Comparison of ENCODE assay signal across 7 mouse cellular contexts in the genomic region with DNA sequence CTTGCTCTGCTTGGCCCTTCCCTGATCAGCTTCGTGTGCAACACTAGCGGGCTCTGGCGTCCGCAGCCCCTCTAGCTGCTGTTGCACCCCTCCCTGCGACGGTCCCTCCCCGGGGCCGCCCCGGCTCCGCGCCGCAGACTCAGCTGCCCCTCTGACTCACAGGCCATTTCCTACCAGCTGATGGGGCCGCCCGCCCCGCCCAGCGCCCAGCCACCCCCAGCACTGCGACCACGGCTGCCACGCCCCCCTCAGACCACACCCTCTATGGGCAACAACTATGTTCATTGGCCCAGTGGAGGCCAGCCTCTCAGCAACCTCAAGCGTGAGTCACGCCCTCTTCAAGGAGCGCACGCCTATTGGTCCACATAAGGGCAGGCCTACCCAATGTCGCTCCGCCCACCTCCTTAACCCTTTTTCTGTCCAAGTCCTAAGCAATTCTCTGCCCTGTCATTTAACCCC. TPM values are rescaled to one million over a fixed set of nuclear protein-coding genes. Genes with fewer than 3 reads are reported as not detected.
DNase-seq lines count a peak whose midpoint lies in the region; ATAC-seq lines count a peak whose summit lies in the region.

No protein-coding gene starts in this region.

- under 1% methylated on average over 24 of the region's 25 CpGs for WGBS in intestine, embryonic 16.5 days
- WGBS in midbrain, embryonic 11.5 days, result 0% methylated on average over 25 of the region's 25 CpGs

- peak overlapping the region; percentile 84 for H3K4me2 ChIP-seq in intestine, embryonic 16.5 days (ENCODE audit: low read depth, low read length)
- H3K4me2 ChIP-seq in midbrain, embryonic 11.5 days, result peak overlapping the region; percentile 78

- H3K27me3 ChIP-seq in intestine, embryonic 16.5 days (replicated peaks; ENCODE audit: control insufficient read depth, insufficient read depth, low read length), result no peaks in the 10 kb centered on the region
- no peaks in the 10 kb centered on the region for H3K27me3 ChIP-seq in midbrain, embryonic 11.5 days (ENCODE audit: control insufficient read depth, insufficient read depth, low read length)

- no peaks in the 10 kb centered on the region for H3K9me3 ChIP-seq in intestine, embryonic 16.5 days (ENCODE audit: control insufficient read depth, low read length)
- H3K9me3 ChIP-seq in midbrain, embryonic 11.5 days (ENCODE audit: control insufficient read depth, low read length), result no peaks in the 10 kb centered on the region

- H3K9ac ChIP-seq in intestine, embryonic 16.5 days (ENCODE audit: low read depth, low read length), result peak overlapping the region; percentile 75
- peak overlapping the region; percentile 76 for H3K9ac ChIP-seq in midbrain, embryonic 11.5 days (ENCODE audit: low read length)

- peak overlapping the region; percentile 71 for H3K4me3 ChIP-seq in intestine, embryonic 16.5 days (ENCODE audit: low read length)
- peak overlapping the region; percentile 70 for H3K4me3 ChIP-seq in midbrain, embryonic 11.5 days (ENCODE audit: low read depth, low read length)

- H3K36me3 ChIP-seq in intestine, embryonic 16.5 days (ENCODE audit: control insufficient read depth, insufficient read depth, low read length), result 0 out of 2 replicates have a peak, but pooled peaks cover 3% of the 10 kb centered on the region
- H3K36me3 ChIP-seq in midbrain, embryonic 11.5 days (ENCODE audit: control insufficient read depth, insufficient read depth, low read length), result peaks cover 7% of the 10 kb centered on the region

- peak; percentile 98 for DNase-seq in adrenal gland, adult 2 months
- DNase-seq in embryo, embryonic 11.5 days (ENCODE audit: low read depth, low spot score), result peak; percentile 93
- DNase-seq in gastrocnemius, postnatal 36 days, result peak; percentile 89 to 97
- peak; percentile 91 for DNase-seq in left cerebral cortex, postnatal 36 days (ENCODE audit: low spot score in 2 of 2)
- peak; percentile 98 for DNase-seq in midbrain, embryonic 11.5 days (ENCODE audit: low spot score, missing footprints)
- DNase-seq in skeletal muscle tissue, adult 2 months (ENCODE audit: low read depth, low spot score), result peak; percentile 98

- H3K4me1 ChIP-seq in intestine, embryonic 16.5 days (ENCODE audit: control insufficient read depth, insufficient read depth, low read length), result peaks cover 34% of the 10 kb centered on the region
- H3K4me1 ChIP-seq in midbrain, embryonic 11.5 days (ENCODE audit: control insufficient read depth, insufficient read depth, low read length), result peaks cover 37% of the 10 kb centered on the region

- peak; percentile 98 for ATAC-seq in intestine, embryonic 16.5 days
- peak; percentile 92 for ATAC-seq in midbrain, embryonic 11.5 days (ENCODE audit: low FRiP score)

- intact Hi-C loops in gastrocnemius, postnatal 36 days (cut with DNase I), result no loop called here
- intact Hi-C loops in left cerebral cortex, postnatal 36 days (cut with DNase I), result loop anchor here (5.0 kb wide), 1 partner anchor 342 kb away; the partner anchor contains the start of gene Rusc2

- H3K27ac ChIP-seq in intestine, embryonic 16.5 days (ENCODE audit: low read length), result peak overlapping the region; percentile 53; the same call in 1 of the 2 replicates
- peak overlapping the region; percentile 67 for H3K27ac ChIP-seq in midbrain, embryonic 11.5 days (ENCODE audit: low read depth, low read length)

RNA-seq across cellular contexts. Expression of gene Fam214b, which starts 5.9 kb away (rescaled TPM):
- 10 to 100 TPM; 51.5 TPM for total RNA-seq in adrenal gland, adult 2 months (2021)
- 42.1 and 43.5 TPM in 2 replicates for polyA plus RNA-seq in adrenal gland, adult 2 months (2012; rRNA removed)
- 10 to 100 TPM; 22.1 to 30.6 TPM for total RNA-seq in gastrocnemius, postnatal 36 days (2021)
- 6.7 and 8.6 TPM in 2 replicates for polyA plus RNA-seq in intestine, embryonic 16.5 days (2015; fragmentation: Nextera tagmentation; extraction: Ambion mirVana)
- 10 to 100 TPM; 34.8 to 43.0 TPM for total RNA-seq in left cerebral cortex, postnatal 36 days (2021)
- polyA plus RNA-seq in midbrain, embryonic 11.5 days (2014; fragmentation: Nextera tagmentation; extraction: Ambion mirVana), result 23.3 and 24.4 TPM in 2 replicates

RNA-seq across cellular contexts. Expression of gene Stoml2, which starts 8.6 kb away (rescaled TPM):
- 100 to 1,000 TPM; 227 to 252 TPM for total RNA-seq in adrenal gland, adult 2 months (2021)
- 192 and 291 TPM in 2 replicates for polyA plus RNA-seq in adrenal gland, adult 2 months (2012; rRNA removed)
- total RNA-seq in gastrocnemius, postnatal 36 days (2021), result 10 to 100 TPM; 78.9 to 95.1 TPM
- polyA plus RNA-seq in intestine, embryonic 16.5 days (2015; fragmentation: Nextera tagmentation; extraction: Ambion mirVana), result 306 and 324 TPM in 2 replicates
- total RNA-seq in left cerebral cortex, postnatal 36 days (2021), result 100 to 1,000 TPM; 107 to 121 TPM
- 365 TPM in 2 replicates for polyA plus RNA-seq in midbrain, embryonic 11.5 days (2014; fragmentation: Nextera tagmentation; extraction: Ambion mirVana)

RNA-seq across cellular contexts. Expression of gene Pigo, which starts 14.5 kb away (rescaled TPM):
- total RNA-seq in adrenal gland, adult 2 months (2021), result 10 to 100 TPM; 16.5 to 20.2 TPM
- 21.3 and 25.4 TPM in 2 replicates for polyA plus RNA-seq in adrenal gland, adult 2 months (2012; rRNA removed)
- 1 to 10 TPM; 5.2 to 5.9 TPM for total RNA-seq in gastrocnemius, postnatal 36 days (2021)
- 29.6 and 30.3 TPM in 2 replicates for polyA plus RNA-seq in intestine, embryonic 16.5 days (2015; fragmentation: Nextera tagmentation; extraction: Ambion mirVana)
- 10 to 100 TPM; 30.4 to 37.5 TPM for total RNA-seq in left cerebral cortex, postnatal 36 days (2021)
- 16.2 and 16.4 TPM in 2 replicates for polyA plus RNA-seq in midbrain, embryonic 11.5 days (2014; fragmentation: Nextera tagmentation; extraction: Ambion mirVana)

RNA-seq across cellular contexts. Expression of gene Unc13b, which starts 18.6 kb away (rescaled TPM):
- 10 to 100 TPM; 10.6 to 11.1 TPM for total RNA-seq in adrenal gland, adult 2 months (2021)
- polyA plus RNA-seq in adrenal gland, adult 2 months (2012; rRNA removed), result 6.0 and 8.6 TPM in 2 replicates
- 1 to 10 TPM; 2.3 to 2.8 TPM for total RNA-seq in gastrocnemius, postnatal 36 days (2021)
- 3.9 TPM in 2 replicates for polyA plus RNA-seq in intestine, embryonic 16.5 days (2015; fragmentation: Nextera tagmentation; extraction: Ambion mirVana)
- total RNA-seq in left cerebral cortex, postnatal 36 days (2021), result 10 to 100 TPM; 50.5 to 71.9 TPM
- 14.7 and 16.2 TPM in 2 replicates for polyA plus RNA-seq in midbrain, embryonic 11.5 days (2014; fragmentation: Nextera tagmentation; extraction: Ambion mirVana)

RNA-seq across cellular contexts. Expression of gene Fancg, which starts 29.8 kb away (rescaled TPM):
- 1 to 10 TPM; 7.7 to 8.9 TPM for total RNA-seq in adrenal gland, adult 2 months (2021)
- 10.8 and 13.5 TPM in 2 replicates for polyA plus RNA-seq in adrenal gland, adult 2 months (2012; rRNA removed)
- total RNA-seq in gastrocnemius, postnatal 36 days (2021), result 1 to 10 TPM in 1 of 2 experiments, under 1 TPM in 1; 0.84 to 1.1 TPM
- polyA plus RNA-seq in intestine, embryonic 16.5 days (2015; fragmentation: Nextera tagmentation; extraction: Ambion mirVana), result 16.1 and 16.2 TPM in 2 replicates
- 10 to 100 TPM in 1 of 2 experiments, 1 to 10 TPM in 1; 8.5 to 12.5 TPM for total RNA-seq in left cerebral cortex, postnatal 36 days (2021)
- 21.4 and 22.0 TPM in 2 replicates for polyA plus RNA-seq in midbrain, embryonic 11.5 days (2014; fragmentation: Nextera tagmentation; extraction: Ambion mirVana)

Comparison
In these comparisons a context has a peak if more than half of its experiments do, and no peak if none do; other contexts are left out.
1. Peak in every context shown above with its lines: DNase-seq, ATAC-seq, H3K4me3 ChIP-seq and H3K27ac ChIP-seq.